ENCODE assay signal across 12 mouse cellular contexts in genomic region chr17:27363911-27364310, GRCm38 (mm10).
"Had no signal": no experiment of that assay in that cellular context is flagged by ENCODE, and none has a peak within 500 bp of the region (broad histone marks: within the 10 kb centered on the region; RNA-seq: fewer than 3 reads in every experiment).

No protein-coding gene starts in this region.

- H3K4me3 ChIP-seq: limb, embryonic 13.5 days; midbrain, embryonic 13.5 days; neural tube, embryonic 15.5 days had no signal

- H3K9ac ChIP-seq: limb, embryonic 13.5 days; liver, embryonic 14.5 days; midbrain, embryonic 13.5 days; neural tube, embryonic 15.5 days had no signal

- ATAC-seq: intestine, postnatal 0 days; midbrain, embryonic 13.5 days had no signal

- H3K9me3 ChIP-seq: limb, embryonic 13.5 days; midbrain, embryonic 13.5 days; neural tube, embryonic 15.5 days had no signal

- H3K27ac ChIP-seq: limb, embryonic 13.5 days; liver, embryonic 14.5 days; midbrain, embryonic 13.5 days; neural tube, embryonic 15.5 days had no signal

- H3K27me3 ChIP-seq: limb, embryonic 13.5 days; midbrain, embryonic 13.5 days; neural tube, embryonic 15.5 days had no signal

- H3K4me1 ChIP-seq: neural tube, embryonic 15.5 days had no signal

- DNase-seq: kidney, adult 8-10 months; kidney, postnatal 25 days; layer of hippocampus, postnatal 36 days; lung, adult 18-20 months; lung, postnatal 36 days; right cerebral cortex, adult 18-20 months; right cerebral cortex, postnatal 25 days had no signal

- H3K36me3 ChIP-seq: limb, embryonic 13.5 days; midbrain, embryonic 13.5 days; neural tube, embryonic 15.5 days had no signal

- H3K4me2 ChIP-seq: limb, embryonic 13.5 days; midbrain, embryonic 13.5 days; neural tube, embryonic 15.5 days had no signal
